Mouse (Mus musculus): ENCODE measurements around the gene Tenm2. TPM values are rescaled to one million over a fixed set of nuclear protein-coding genes. Genes with fewer than 3 reads are reported as not detected.

Tenm2 gene
- polyA plus RNA-seq, 1 experiment from 2014 or later, result 3.2 TPM

- WGBS, result 94% methylated on average over 2 of the region's 2 CpGs
- no peak for ATAC-seq (ENCODE audit: insufficient read depth, low FRiP score, low TSS enrichment)
- H3K4me3 ChIP-seq (ENCODE audit: low read depth, low read length), result no peak overlapping the region
- no peaks in the 10 kb centered on the region for H3K9me3 ChIP-seq (ENCODE audit: control insufficient read depth, low read length)
- no peaks in the 10 kb centered on the region for H3K36me3 ChIP-seq (ENCODE audit: control insufficient read depth, insufficient read depth, low read length)
- DNase-seq (ENCODE audit: low spot score), result no peak
- no peak overlapping the region for H3K27ac ChIP-seq (ENCODE audit: low read depth, low read length)
- H3K4me1 ChIP-seq (ENCODE audit: control insufficient read depth, insufficient read depth, low read length), result no peaks in the 10 kb centered on the region
- no peaks in the 10 kb centered on the region for H3K27me3 ChIP-seq (ENCODE audit: control insufficient read depth, insufficient read depth, low read length)
- H3K9ac ChIP-seq (ENCODE audit: low read length), result no peak overlapping the region
- H3K4me2 ChIP-seq (ENCODE audit: low read depth), result no peak overlapping the region
Observed at GRCm38 (mm10) chr11:37143478-37143877, 92.3 kb downstream of the Tenm2 start.

- no peak for ATAC-seq (ENCODE audit: insufficient read depth, low FRiP score, low TSS enrichment)
- no peak overlapping the region for H3K4me2 ChIP-seq (ENCODE audit: low read depth)
- WGBS, result 69% methylated on average over 2 of the region's 2 CpGs
- H3K9me3 ChIP-seq (ENCODE audit: control insufficient read depth, low read length), result no peaks in the 10 kb centered on the region
- no peak for DNase-seq (ENCODE audit: low spot score)
- H3K27ac ChIP-seq (ENCODE audit: low read depth, low read length), result no peak overlapping the region
- no peaks in the 10 kb centered on the region for H3K36me3 ChIP-seq (ENCODE audit: control insufficient read depth, insufficient read depth, low read length)
- H3K9ac ChIP-seq (ENCODE audit: low read length), result no peak overlapping the region
- no peaks in the 10 kb centered on the region for H3K27me3 ChIP-seq (ENCODE audit: control insufficient read depth, insufficient read depth, low read length)
- no peak overlapping the region for H3K4me3 ChIP-seq (ENCODE audit: low read depth, low read length)
- H3K4me1 ChIP-seq (ENCODE audit: control insufficient read depth, insufficient read depth, low read length), result no peaks in the 10 kb centered on the region
Observed at GRCm38 (mm10) chr11:37128893-37129292, 106.9 kb downstream of the Tenm2 start.

- Histone ChIP-seq H3K27me3 (ENCODE audit: control insufficient read depth, insufficient read depth, low read length) (no peaks in the 10 kb centered on the region), H3K36me3 (ENCODE audit: control insufficient read depth, insufficient read depth, low read length) (no peaks in the 10 kb centered on the region), H3K4me2 (ENCODE audit: low read depth) (no peak overlapping the region), H3K9me3 (ENCODE audit: control insufficient read depth, low read length) (no peaks in the 10 kb centered on the region), H3K27ac (ENCODE audit: low read depth, low read length) (no peak overlapping the region), H3K9ac (ENCODE audit: low read length) (no peak overlapping the region), H3K4me1 (ENCODE audit: control insufficient read depth, insufficient read depth, low read length) (no peaks in the 10 kb centered on the region), H3K4me3 (ENCODE audit: low read depth, low read length) (no peak overlapping the region)
- DNase-seq (ENCODE audit: low spot score) (no peak), ATAC-seq (ENCODE audit: insufficient read depth, low FRiP score, low TSS enrichment) (no peak)
Observed at GRCm38 (mm10) chr11:37118058-37118457, 117.7 kb downstream of the Tenm2 start.

DNA sequence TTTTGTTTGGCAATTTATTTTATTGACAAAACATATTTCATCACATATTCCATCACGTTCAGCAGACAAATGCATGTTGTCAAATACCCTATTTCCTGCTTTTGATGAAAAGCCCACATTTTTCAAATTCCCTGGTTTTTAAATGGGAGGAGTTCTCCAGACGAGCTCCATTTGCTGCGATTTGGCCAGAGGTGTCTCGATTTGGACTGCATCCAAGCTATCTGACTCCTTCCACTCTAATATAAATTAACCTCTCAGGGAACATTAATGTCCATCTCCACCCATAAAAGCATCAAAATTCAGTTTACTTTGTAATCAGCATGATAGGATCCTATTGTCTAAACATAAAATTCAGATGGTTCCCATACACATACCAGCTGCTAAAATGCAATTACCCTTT lies 120.6 kb downstream of the Tenm2 start:
- H3K36me3 ChIP-seq (ENCODE audit: control insufficient read depth, insufficient read depth, low read length), result no peaks in the 10 kb centered on the region
- H3K9me3 ChIP-seq (ENCODE audit: control insufficient read depth, low read length), result no peaks in the 10 kb centered on the region
- no peak overlapping the region for H3K4me3 ChIP-seq (ENCODE audit: low read depth, low read length)
- no peak overlapping the region for H3K9ac ChIP-seq (ENCODE audit: low read length)
- no peak overlapping the region for H3K4me2 ChIP-seq (ENCODE audit: low read depth)
- ATAC-seq (ENCODE audit: insufficient read depth, low FRiP score, low TSS enrichment), result no peak
- H3K27me3 ChIP-seq (ENCODE audit: control insufficient read depth, insufficient read depth, low read length), result no peaks in the 10 kb centered on the region
- H3K4me1 ChIP-seq (ENCODE audit: control insufficient read depth, insufficient read depth, low read length), result no peaks in the 10 kb centered on the region
- WGBS, result 79% methylated on average over 4 of the region's 4 CpGs
- H3K27ac ChIP-seq (ENCODE audit: low read depth, low read length), result no peak overlapping the region
- no peak for DNase-seq (ENCODE audit: low spot score)

GRCm38 (mm10) chr11:37107069-37107468 lies 128.7 kb downstream of the Tenm2 start:
- H3K4me1 ChIP-seq (ENCODE audit: control insufficient read depth, insufficient read depth, low read length), result no peaks in the 10 kb centered on the region
- H3K27ac ChIP-seq (ENCODE audit: low read depth, low read length), result no peak overlapping the region
- H3K4me3 ChIP-seq (ENCODE audit: low read depth, low read length), result no peak overlapping the region
- no peaks in the 10 kb centered on the region for H3K36me3 ChIP-seq (ENCODE audit: control insufficient read depth, insufficient read depth, low read length)
- H3K27me3 ChIP-seq (ENCODE audit: control insufficient read depth, insufficient read depth, low read length), result no peaks in the 10 kb centered on the region
- ATAC-seq (ENCODE audit: insufficient read depth, low FRiP score, low TSS enrichment) (no peak), DNase-seq (ENCODE audit: low spot score) (no peak)
- H3K4me2 ChIP-seq (ENCODE audit: low read depth), result no peak overlapping the region
- H3K9me3 ChIP-seq (ENCODE audit: control insufficient read depth, low read length), result no peaks in the 10 kb centered on the region
- H3K9ac ChIP-seq (ENCODE audit: low read length), result no peak overlapping the region
- 74% methylated on average over 2 of the region's 2 CpGs for WGBS

DNA sequence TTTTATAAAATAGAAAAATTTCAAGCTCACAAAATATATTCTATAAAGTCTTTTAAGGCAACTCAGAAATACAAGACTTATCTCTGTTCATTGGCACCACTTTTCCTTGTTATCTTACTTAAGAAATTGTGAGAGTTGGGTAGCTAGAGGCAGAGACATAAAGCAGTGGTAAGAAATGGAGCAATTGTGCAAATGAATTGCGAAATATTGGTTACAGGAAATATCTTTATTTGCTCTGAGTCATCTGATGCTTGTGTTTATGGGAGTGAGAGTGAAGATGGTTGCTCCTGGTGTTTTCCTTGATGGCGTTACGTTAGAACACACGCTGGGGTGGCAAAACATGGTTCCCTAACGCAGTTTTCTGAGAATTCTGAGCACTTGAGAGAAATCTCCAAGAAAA lies 156.4 kb downstream of the Tenm2 start:
- DNase-seq (ENCODE audit: low spot score), result no peak
- WGBS, result 90% methylated on average over 5 of the region's 5 CpGs

GRCm38 (mm10) chr11:37076989-37077598 lies 158.7 kb downstream of the Tenm2 start:
- ATAC-seq (ENCODE audit: insufficient read depth, low FRiP score, low TSS enrichment), result no peak
- no peaks in the 10 kb centered on the region for H3K4me1 ChIP-seq (ENCODE audit: control insufficient read depth, insufficient read depth, low read length)
- H3K9me3 ChIP-seq (ENCODE audit: control insufficient read depth, low read length), result no peaks in the 10 kb centered on the region
- no peak for DNase-seq (ENCODE audit: low spot score)
- H3K4me3 ChIP-seq (ENCODE audit: low read depth, low read length), result no peak overlapping the region
- H3K4me2 ChIP-seq (ENCODE audit: low read depth), result no peak overlapping the region
- no peak overlapping the region for H3K9ac ChIP-seq (ENCODE audit: low read length)
- no peaks in the 10 kb centered on the region for H3K36me3 ChIP-seq (ENCODE audit: control insufficient read depth, insufficient read depth, low read length)
- 91% methylated on average over 5 of the region's 5 CpGs for WGBS
- no peak overlapping the region for H3K27ac ChIP-seq (ENCODE audit: low read depth, low read length)
- no peaks in the 10 kb centered on the region for H3K27me3 ChIP-seq (ENCODE audit: control insufficient read depth, insufficient read depth, low read length)

More for the DNA sequence above, 156.4 kb downstream of the Tenm2 start:
- Histone ChIP-seq H3K36me3 (ENCODE audit: control insufficient read depth, insufficient read depth, low read length) (no peaks in the 10 kb centered on the region), H3K27me3 (ENCODE audit: control insufficient read depth, insufficient read depth, low read length) (no peaks in the 10 kb centered on the region), H3K4me1 (ENCODE audit: control insufficient read depth, insufficient read depth, low read length) (no peaks in the 10 kb centered on the region), H3K4me2 (ENCODE audit: low read depth) (no peak overlapping the region), H3K4me3 (ENCODE audit: low read depth, low read length) (no peak overlapping the region), H3K9ac (ENCODE audit: low read length) (no peak overlapping the region), H3K27ac (ENCODE audit: low read depth, low read length) (no peak overlapping the region), H3K9me3 (ENCODE audit: control insufficient read depth, low read length) (no peaks in the 10 kb centered on the region)
- no peak for ATAC-seq (ENCODE audit: insufficient read depth, low FRiP score, low TSS enrichment)

- no peaks in the 10 kb centered on the region for H3K4me1 ChIP-seq (ENCODE audit: control insufficient read depth, insufficient read depth, low read length)
- H3K9ac ChIP-seq (ENCODE audit: low read length), result no peak overlapping the region
- no peak for ATAC-seq (ENCODE audit: insufficient read depth, low FRiP score, low TSS enrichment)
- DNase-seq (ENCODE audit: low spot score), result no peak
- H3K36me3 ChIP-seq (ENCODE audit: control insufficient read depth, insufficient read depth, low read length), result no peaks in the 10 kb centered on the region
- H3K9me3 ChIP-seq (ENCODE audit: control insufficient read depth, low read length), result no peaks in the 10 kb centered on the region
- no peak overlapping the region for H3K27ac ChIP-seq (ENCODE audit: low read depth, low read length)
- no peak overlapping the region for H3K4me2 ChIP-seq (ENCODE audit: low read depth)
- WGBS, result 91% methylated on average over 10 of the region's 10 CpGs
- no peaks in the 10 kb centered on the region for H3K27me3 ChIP-seq (ENCODE audit: control insufficient read depth, insufficient read depth, low read length)
- H3K4me3 ChIP-seq (ENCODE audit: low read depth, low read length), result no peak overlapping the region
Observed at GRCm38 (mm10) chr11:37075349-37075748, 160.4 kb downstream of the Tenm2 start.

DNA sequence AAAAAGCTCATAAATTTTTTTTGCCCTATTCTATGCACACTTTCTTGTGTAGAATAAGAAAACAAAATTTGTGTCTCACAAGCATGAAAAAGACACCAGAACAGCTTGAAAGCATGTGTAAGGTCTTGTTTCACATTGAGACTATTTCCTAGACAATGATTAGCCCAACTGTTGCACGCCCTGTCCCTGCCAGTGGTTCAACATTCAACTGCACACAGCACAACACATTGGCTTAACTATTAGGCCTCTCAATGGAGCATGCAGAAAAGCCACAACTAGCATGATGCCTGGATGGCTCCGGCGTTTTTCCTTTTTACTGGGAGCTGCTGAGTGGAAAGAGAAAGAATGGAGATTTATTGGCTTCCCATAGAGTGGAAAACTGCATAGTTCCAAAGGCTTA lies 170.3 kb downstream of the Tenm2 start:
- DNase-seq (ENCODE audit: low spot score) (no peak), ATAC-seq (ENCODE audit: insufficient read depth, low FRiP score, low TSS enrichment) (no peak)
- no peaks in the 10 kb centered on the region for H3K27me3 ChIP-seq (ENCODE audit: control insufficient read depth, insufficient read depth, low read length)
- no peak overlapping the region for H3K9ac ChIP-seq (ENCODE audit: low read length)
- H3K36me3 ChIP-seq (ENCODE audit: control insufficient read depth, insufficient read depth, low read length), result no peaks in the 10 kb centered on the region
- H3K27ac ChIP-seq (ENCODE audit: low read depth, low read length), result no peak overlapping the region
- no peaks in the 10 kb centered on the region for H3K4me1 ChIP-seq (ENCODE audit: control insufficient read depth, insufficient read depth, low read length)
- no peaks in the 10 kb centered on the region for H3K9me3 ChIP-seq (ENCODE audit: control insufficient read depth, low read length)
- WGBS, result 41% methylated on average over 3 of the region's 3 CpGs
- no peak overlapping the region for H3K4me2 ChIP-seq (ENCODE audit: low read depth)
- no peak overlapping the region for H3K4me3 ChIP-seq (ENCODE audit: low read depth, low read length)
